Mouse (Mus musculus) lung, embryonic 16.5 days (tissue): ENCODE data around the gene Sos1. TPM values are rescaled to one million over a fixed set of nuclear protein-coding genes. Genes with fewer than 3 reads are reported as not detected.

Experiments
- ATAC-seq: fragments of 200-750 bp; cut with Nextera tagmentation; 2 replicates; pipeline ENCODE4 v1.8.0; 2017; ENCODE audit warnings: low read depth, mild to moderate bottlenecking, moderate library complexity
- H3K27ac ChIP-seq: fragments of 300-500 bp; sonication (generic); 2 replicates; pipeline ENCODE4 v1.5.1; 2014; ENCODE audit warnings: mild to moderate bottlenecking, control low read depth, low read length
- H3K27me3 ChIP-seq: fragments of 300-500 bp; sonication (generic); 2 replicates; pipeline ENCODE4 v1.6.1; 2014; ENCODE audit warnings: low read depth, low read length, mixed read lengths; ENCODE audit not compliant: control insufficient read depth, insufficient read depth
- H3K36me3 ChIP-seq: fragments of 300-500 bp; sonication (generic); 2 replicates; pipeline ENCODE4 v1.6.1; 2014; ENCODE audit warnings: low read length; ENCODE audit not compliant: control insufficient read depth, insufficient read depth
- H3K4me1 ChIP-seq: fragments of 300-500 bp; sonication (generic); replicated peaks from 2 replicates; pipeline ENCODE4 v1.6.1; 2014; ENCODE audit warnings: low read length, mixed read lengths; ENCODE audit not compliant: control insufficient read depth, insufficient read depth
- H3K4me2 ChIP-seq: fragments of 300-500 bp; sonication (generic); 2 replicates; pipeline ENCODE4 v1.6.1; 2014; ENCODE audit warnings: low read depth, low read length, control low read depth
- H3K4me3 ChIP-seq: fragments of 300-500 bp; sonication (generic); 2 replicates; pipeline ENCODE4 v1.5.1; 2014; ENCODE audit warnings: mild to moderate bottlenecking, low read length, control low read depth
- H3K9ac ChIP-seq: fragments of 300-500 bp; sonication (generic); 2 replicates; pipeline ENCODE4 v1.6.1; 2014; ENCODE audit warnings: low read length, control low read depth
- H3K9me3 ChIP-seq: fragments of 300-500 bp; sonication (generic); 2 replicates; pipeline ENCODE4 v1.6.1; 2016; ENCODE audit warnings: low read length; ENCODE audit not compliant: control insufficient read depth
- WGBS: fragments of 180-500 bp; shearing (Covaris S2); extraction: QIAGEN DNeasy Blood & Tissue Kit; methylation state at CpG from one replicate; pipeline ENCODE4 v1.1.7; 2014; 5-methylcytosine and 5-hydroxymethylcytosine counted together
- polyA plus RNA-seq: library from polyadenylated mRNA; unstranded; fragments of >200 nt; fragmentation: Nextera tagmentation; extraction: Ambion mirVana; gene quantifications from 2 replicates; pipeline ENCODE4 v1.2.1, GENCODE M21; 2015

Gene Sos1
- polyA plus RNA-seq, 1 experiment from 2014 or later: 3.5 TPM

- no peak overlapping the region for H3K9ac ChIP-seq
- 73% methylated on average over 9 of the region's 9 CpGs for WGBS
- ATAC-seq: no peak
- no peaks in the 10 kb centered on the region for H3K36me3 ChIP-seq
- H3K4me1 ChIP-seq: no peaks in the 10 kb centered on the region
- no peaks in the 10 kb centered on the region for H3K9me3 ChIP-seq
- no peak overlapping the region for H3K4me3 ChIP-seq
- H3K4me2 ChIP-seq: no peak overlapping the region
- H3K27me3 ChIP-seq: no peaks in the 10 kb centered on the region
- H3K27ac ChIP-seq: no peak overlapping the region
These were observed 16.9 kb upstream of the Sos1 start for GRCm38 (mm10) chr17:80497183-80497601.

GRCm38 (mm10) chr17:80496607-80497170, 16.4 kb upstream of the Sos1 start:
- H3K36me3 ChIP-seq: no peaks in the 10 kb centered on the region
- H3K27me3 ChIP-seq: no peaks in the 10 kb centered on the region
- 81% methylated on average over 8 of the region's 8 CpGs for WGBS
- H3K9me3 ChIP-seq: no peaks in the 10 kb centered on the region
- H3K4me3 ChIP-seq: no peak overlapping the region
- ATAC-seq: no peak
- H3K4me2 ChIP-seq: no peak overlapping the region
- no peaks in the 10 kb centered on the region for H3K4me1 ChIP-seq
- H3K9ac ChIP-seq: no peak overlapping the region
- no peak overlapping the region for H3K27ac ChIP-seq

- ATAC-seq: no peak
- 63% methylated on average over 6 of the region's 6 CpGs for WGBS
- no peak overlapping the region for H3K9ac ChIP-seq
- H3K4me2 ChIP-seq: no peak overlapping the region
- no peak overlapping the region for H3K4me3 ChIP-seq
- no peaks in the 10 kb centered on the region for H3K9me3 ChIP-seq
- H3K36me3 ChIP-seq: no peaks in the 10 kb centered on the region
- H3K27me3 ChIP-seq: no peaks in the 10 kb centered on the region
- no peaks in the 10 kb centered on the region for H3K4me1 ChIP-seq
- no peak overlapping the region for H3K27ac ChIP-seq
These were observed 15.9 kb upstream of the Sos1 start for GRCm38 (mm10) chr17:80496185-80496584.

GRCm38 (mm10) chr17:80493891-80494290, 13.6 kb upstream of the Sos1 start:
- no peak overlapping the region for H3K9ac ChIP-seq
- ATAC-seq: no peak
- 69% methylated on average over 1 of the region's 1 CpGs for WGBS

GRCm38 (mm10) chr17:80492811-80493210, 12.6 kb upstream of the Sos1 start:
- Histone ChIP-seq H3K36me3 (no peaks in the 10 kb centered on the region), H3K4me1 (peaks cover 5% of the 10 kb centered on the region; the same call in 1 of the 2 replicates)
- WGBS: 78% methylated on average over 4 of the region's 4 CpGs

More at GRCm38 (mm10) chr17:80493891-80494290, 13.6 kb upstream of the Sos1 start:
- Histone ChIP-seq H3K9me3 (no peaks in the 10 kb centered on the region), H3K27me3 (no peaks in the 10 kb centered on the region), H3K4me3 (no peak overlapping the region), H3K4me1 (peaks cover 5% of the 10 kb centered on the region; the same call in 1 of the 2 replicates), H3K27ac (no peak overlapping the region), H3K4me2 (no peak overlapping the region), H3K36me3 (no peaks in the 10 kb centered on the region)

GRCm38 (mm10) chr17:80492274-80492673, 12.0 kb upstream of the Sos1 start:
- no peak overlapping the region for H3K4me2 ChIP-seq
- no peak overlapping the region for H3K4me3 ChIP-seq
- no peak overlapping the region for H3K27ac ChIP-seq
- peaks cover 5% of the 10 kb centered on the region; the same call in 1 of the 2 replicates for H3K4me1 ChIP-seq
- no peaks in the 10 kb centered on the region for H3K36me3 ChIP-seq
- H3K9ac ChIP-seq: no peak overlapping the region
- ATAC-seq: no peak
- WGBS: 89% methylated on average over 4 of the region's 4 CpGs
- H3K27me3 ChIP-seq: no peaks in the 10 kb centered on the region
- no peaks in the 10 kb centered on the region for H3K9me3 ChIP-seq

More at GRCm38 (mm10) chr17:80492811-80493210, 12.6 kb upstream of the Sos1 start:
- no peak overlapping the region for H3K27ac ChIP-seq
- ATAC-seq: no peak
- H3K4me3 ChIP-seq: no peak overlapping the region
- no peak overlapping the region for H3K4me2 ChIP-seq
- H3K9ac ChIP-seq: no peak overlapping the region
- no peaks in the 10 kb centered on the region for H3K27me3 ChIP-seq
- H3K9me3 ChIP-seq: no peaks in the 10 kb centered on the region

GRCm38 (mm10) chr17:80490166-80490565, 9.9 kb upstream of the Sos1 start:
- H3K4me2 ChIP-seq: no peak overlapping the region
- no peak overlapping the region for H3K4me3 ChIP-seq
- H3K9ac ChIP-seq: peak overlapping the region; percentile 24; the same call in 1 of the 2 replicates
- H3K4me1 ChIP-seq: peaks cover 5% of the 10 kb centered on the region; the same call in 1 of the 2 replicates
- H3K27me3 ChIP-seq: no peaks in the 10 kb centered on the region
- no peak for ATAC-seq
- no peaks in the 10 kb centered on the region for H3K36me3 ChIP-seq
- WGBS: 52% methylated on average over 5 of the region's 5 CpGs
- no peak overlapping the region for H3K27ac ChIP-seq
- no peaks in the 10 kb centered on the region for H3K9me3 ChIP-seq

- Histone ChIP-seq H3K4me2 (no peak overlapping the region), H3K4me1 (peaks cover 5% of the 10 kb centered on the region; the same call in 1 of the 2 replicates), H3K27ac (no peak overlapping the region; the same call in 1 of the 2 replicates), H3K27me3 (no peaks in the 10 kb centered on the region), H3K4me3 (no peak overlapping the region), H3K9ac (no peak overlapping the region), H3K9me3 (no peaks in the 10 kb centered on the region), H3K36me3 (no peaks in the 10 kb centered on the region)
- WGBS: 37% methylated on average over 3 of the region's 3 CpGs
- peak; percentile 72 for ATAC-seq
These were observed 8.7 kb upstream of the Sos1 start for GRCm38 (mm10) chr17:80488918-80489317.

- Histone ChIP-seq H3K9ac (no peak overlapping the region), H3K27me3 (no peaks in the 10 kb centered on the region), H3K4me3 (no peak overlapping the region), H3K27ac (no peak overlapping the region), H3K9me3 (no peaks in the 10 kb centered on the region), H3K36me3 (no peaks in the 10 kb centered on the region), H3K4me2 (no peak overlapping the region), H3K4me1 (peaks cover 16% of the 10 kb centered on the region)
- 85% methylated on average over 5 of the region's 5 CpGs for WGBS
- no peak for ATAC-seq
These were observed 4.9 kb upstream of the Sos1 start for GRCm38 (mm10) chr17:80485160-80485559.
